8 mouse cellular contexts compared by ENCODE assay signal in genomic region chr7:43378226-43378625, GRCm38 (mm10). TPM values are rescaled to one million over a fixed set of nuclear protein-coding genes. Genes with fewer than 3 reads are reported as not detected.
DNase-seq lines count a peak whose midpoint lies in the region; ATAC-seq and TF ChIP-seq lines count a peak whose summit lies in the region.

No protein-coding gene starts in this region.

- 11% methylated on average over 5 of the region's 5 CpGs for WGBS in liver, postnatal 0 days (ENCODE audit: insufficient replicate concordance)

- H3K9me3 ChIP-seq in liver, postnatal 0 days (ENCODE audit: low read length) = no peaks in the 10 kb centered on the region

- H3K4me2 ChIP-seq in liver, postnatal 0 days (ENCODE audit: low read depth, low read length) = no peak overlapping the region

- ATAC-seq in cerebellum, adult (ENCODE audit: insufficient number of reproducible peaks, low FRiP score, low TSS enrichment) = no peak
- ATAC-seq in inflammation-experienced regulatory T-cells, adult 6 months = peak; percentile 67
- peak; percentile 40; the same call in 1 of the 2 replicates for ATAC-seq in liver, postnatal 0 days

- H3K9ac ChIP-seq in liver, postnatal 0 days (replicated peaks) = no peak overlapping the region

- no peak overlapping the region for H3K4me3 ChIP-seq in liver, postnatal 0 days (ENCODE audit: low read depth, low read length)

- peak; percentile 15 for DNase-seq in cerebellum, adult 9-10 months
- peak; percentile 12 for DNase-seq in right cerebral cortex, adult 18-20 months
- no peak for DNase-seq in right cerebral cortex, postnatal 36 days (ENCODE audit: low spot score in 2 of 2)
- DNase-seq in c-Kit-positive CD71-positive TER-119-positive erythroid progenitor cells, embryonic 14.5 days (ENCODE audit: low spot score) = peak; percentile 24
- peak; percentile 47 for DNase-seq in liver, postnatal 0 days
- peak; percentile 31 for DNase-seq in right cerebral cortex, postnatal 14 days

- H3K27ac ChIP-seq in liver, postnatal 0 days (ENCODE audit: low read depth) = no peak overlapping the region

- H3K27me3 ChIP-seq in liver, postnatal 0 days (ENCODE audit: insufficient read depth, low read length) = no peaks in the 10 kb centered on the region

- no peaks in the 10 kb centered on the region for H3K4me1 ChIP-seq in liver, postnatal 0 days (ENCODE audit: insufficient read depth)

- no peaks in the 10 kb centered on the region for H3K36me3 ChIP-seq in liver, postnatal 0 days (replicated peaks; ENCODE audit: insufficient read depth, low read length)

- no peak for TF ChIP-seq EP300 in liver, postnatal 0 days (IDR thresholded peaks at IDR 0.05; ENCODE audit: low read depth)

- TF ChIP-seq CTCF in liver, postnatal 0 days (IDR thresholded peaks at IDR 0.05; ENCODE audit: low read depth) = peak; percentile 80

RNA-seq across cellular contexts. Expression of gene Siglecf, which starts 27.1 kb away (rescaled TPM):
- polyA plus RNA-seq in inflammation-experienced regulatory T-cells, adult 6 months (2017; shearing (Covaris generic)) = not detected
- polyA plus RNA-seq in liver, postnatal 0 days (2015; fragmentation: Nextera tagmentation; extraction: Ambion mirVana) = 0.71 and 0.96 TPM in 2 replicates

RNA-seq across cellular contexts. Expression of gene Siglecg, which starts 29.8 kb away (rescaled TPM):
- polyA plus RNA-seq in inflammation-experienced regulatory T-cells, adult 6 months (2017; shearing (Covaris generic)) = 1 to 10 TPM in 2 of 3 experiments, not detected in 1; 1.5 to 2.0 TPM
- polyA plus RNA-seq in liver, postnatal 0 days (2015; fragmentation: Nextera tagmentation; extraction: Ambion mirVana) = 2.9 and 3.5 TPM in 2 replicates

RNA-seq across cellular contexts. Expression of gene Lim2, which starts 49.2 kb away (rescaled TPM):
- polyA plus RNA-seq in inflammation-experienced regulatory T-cells, adult 6 months (2017; shearing (Covaris generic)) = not detected
- polyA plus RNA-seq in liver, postnatal 0 days (2015; fragmentation: Nextera tagmentation; extraction: Ambion mirVana) = not detected in 2 replicates

RNA-seq across cellular contexts. Expression of gene Nkg7, which starts 58.6 kb away (rescaled TPM):
- 1,000 to 10,000 TPM in 1 of 3 experiments, 100 to 1,000 TPM in 2; 132 to 2,523 (median 190) TPM for polyA plus RNA-seq in inflammation-experienced regulatory T-cells, adult 6 months (2017; shearing (Covaris generic))
- polyA plus RNA-seq in liver, postnatal 0 days (2015; fragmentation: Nextera tagmentation; extraction: Ambion mirVana) = 12.6 and 16.2 TPM in 2 replicates

Comparison
In these comparisons a context has a peak if more than half of its experiments do, and no peak if none do; other contexts are left out.
1. DNase-seq: peak in cerebellum, adult 9-10 months (single experiment), right cerebral cortex, adult 18-20 months (single experiment), c-Kit-positive CD71-positive TER-119-positive erythroid progenitor cells, embryonic 14.5 days (single experiment), liver, postnatal 0 days (single experiment) and right cerebral cortex, postnatal 14 days (single experiment); none in right cerebral cortex, postnatal 36 days (0 of 2).